Mouse (Mus musculus): Measurements from ENCODE around the gene Plac9b.
"Not testable (repeated sequence)": the region's sequence is repeated elsewhere in the genome, so short reads cannot be mapped to it uniquely, and the experiment has no call there.

- TF ChIP-seq CTCF (IDR thresholded peaks at IDR 0.05; ENCODE audit: control insufficient read depth, insufficient read depth, low read length); POLR2A (IDR thresholded peaks at IDR 0.05; ENCODE audit: borderline replicate concordance, control insufficient read depth, low read depth, low read length): not testable (repeated sequence)
Measured at GRCm38 (mm10) chr14:26165266-26165665, 17.0 kb downstream of the Plac9b start.
